Mouse (Mus musculus): ENCODE measurements around the gene Unc13d. TPM values are rescaled to one million over a fixed set of nuclear protein-coding genes. Genes with fewer than 3 reads are reported as not detected.

Gene Unc13d
- total RNA-seq, 2 experiments from 2014 or later = 0.56 to 1.2 TPM

- intact Hi-C loops (cut with DNase I) = no loop called here
Measured at GRCm38 (mm10) chr11:116057237-116057881, 20.4 kb downstream of the Unc13d start.

GRCm38 (mm10) chr11:116055873-116056272, 21.9 kb downstream of the Unc13d start:
- no peak for DNase-seq
- intact Hi-C loops (cut with DNase I) = no loop called here

More at GRCm38 (mm10) chr11:116057237-116057881, 20.4 kb downstream of the Unc13d start:
- no peak for DNase-seq

GRCm38 (mm10) chr11:116053510-116054229, 24.1 kb downstream of the Unc13d start:
- DNase-seq = no peak
- intact Hi-C loops (cut with DNase I) = no loop called here

GRCm38 (mm10) chr11:116050196-116050595, 27.6 kb downstream of the Unc13d start:
- intact Hi-C loops (cut with DNase I) = no loop called here
- no peak for DNase-seq

- no peak for DNase-seq
- intact Hi-C loops (cut with DNase I) = no loop called here
Measured at GRCm38 (mm10) chr11:116049610-116050009, 28.2 kb downstream of the Unc13d start.

- DNase-seq = no peak
- intact Hi-C loops (cut with DNase I) = no loop called here
Measured at GRCm38 (mm10) chr11:116045173-116045572, 32.6 kb downstream of the Unc13d start.

GRCm38 (mm10) chr11:116043286-116043685, 34.5 kb downstream of the Unc13d start:
- intact Hi-C loops (cut with DNase I) = no loop called here
- DNase-seq = no peak

GRCm38 (mm10) chr11:116042372-116043138, 35.2 kb downstream of the Unc13d start:
- DNase-seq = no peak
- intact Hi-C loops (cut with DNase I) = no loop called here

GRCm38 (mm10) chr11:116041833-116042232, 35.9 kb downstream of the Unc13d start:
- no peak for DNase-seq
- intact Hi-C loops (cut with DNase I) = no loop called here

- intact Hi-C loops (cut with DNase I) = no loop called here
- DNase-seq = no peak
Measured at GRCm38 (mm10) chr11:116040593-116040992, 37.2 kb downstream of the Unc13d start.

- intact Hi-C loops (cut with DNase I) = loop anchor here (10.0 kb wide), 1 partner anchor 87 kb away; the partner anchor contains the start of gene Trim47
Measured at GRCm38 (mm10) chr11:116037826-116038225, 39.9 kb downstream of the Unc13d start.

GRCm38 (mm10) chr11:116036671-116037070, 41.1 kb downstream of the Unc13d start:
- no peak for DNase-seq
- intact Hi-C loops (cut with DNase I) = loop anchor here (10.0 kb wide), 1 partner anchor 88 kb away; the partner anchor contains the start of gene Trim47

More at GRCm38 (mm10) chr11:116037826-116038225, 39.9 kb downstream of the Unc13d start:
- DNase-seq = no peak

GRCm38 (mm10) chr11:116034584-116034983, 43.2 kb downstream of the Unc13d start:
- intact Hi-C loops (cut with DNase I) = loop anchor here (10.0 kb wide), 1 partner anchor 90 kb away; the partner anchor contains the start of gene Trim47
- DNase-seq = no peak

- DNase-seq = no peak
- intact Hi-C loops (cut with DNase I) = loop anchor here (10.0 kb wide), 1 partner anchor 94 kb away; the partner anchor contains the start of gene Trim47
Measured at GRCm38 (mm10) chr11:116030898-116031845, 46.6 kb downstream of the Unc13d start.

GRCm38 (mm10) chr11:116030088-116030897, 47.5 kb downstream of the Unc13d start, which contains the start of gene Unk:
Gene Unk, plus strand, starts transcription at chr11:116030322.
- peak; percentile 99 for DNase-seq
- intact Hi-C loops (cut with DNase I) = loop anchor here (10.0 kb wide), 1 partner anchor 95 kb away; the partner anchor contains the start of gene Trim47

GRCm38 (mm10) chr11:116029086-116029865, 48.5 kb downstream of the Unc13d start:
- DNase-seq = no peak
- intact Hi-C loops (cut with DNase I) = no loop called here

- no peak for DNase-seq
- intact Hi-C loops (cut with DNase I) = no loop called here
Measured at GRCm38 (mm10) chr11:116028177-116028865, 49.4 kb downstream of the Unc13d start.

Measured in left cerebral cortex, postnatal 4 days (tissue).